Mouse (Mus musculus) forebrain, embryonic 10.5 days (tissue): Measurements from ENCODE around the gene Vwa3b. TPM values are rescaled to one million over a fixed set of nuclear protein-coding genes. Genes with fewer than 3 reads are reported as not detected.

Experiments
- DNase-seq: peaks from one replicate; pipeline ENCODE4 v3.0.0-alpha.2; 2017; ENCODE audit warnings: low spot score; ENCODE audit errors: extremely low spot score
- H3K27ac ChIP-seq: fragments of 300-500 bp; sonication (generic); 2 replicates; pipeline ENCODE4 v1.5.1; 2016; ENCODE audit warnings: mild to moderate bottlenecking
- H3K27me3 ChIP-seq: fragments of 300-500 bp; sonication (generic); 2 replicates; pipeline ENCODE4 v1.6.1; 2016; ENCODE audit warnings: mild to moderate bottlenecking; ENCODE audit not compliant: poor library complexity, severe bottlenecking
- H3K36me3 ChIP-seq: fragments of 300-500 bp; sonication (generic); replicated peaks from 2 replicates; pipeline ENCODE4 v1.6.1; 2016; ENCODE audit warnings: mild to moderate bottlenecking, moderate library complexity
- H3K4me1 ChIP-seq: fragments of 300-500 bp; sonication (generic); 2 replicates; pipeline ENCODE4 v1.6.1; 2016
- H3K4me3 ChIP-seq: fragments of 300-500 bp; sonication (generic); 2 replicates; pipeline ENCODE4 v1.5.1; 2016; ENCODE audit warnings: mild to moderate bottlenecking, moderate library complexity
- H3K9me3 ChIP-seq: fragments of 300-500 bp; sonication (generic); 2 replicates; pipeline ENCODE4 v1.6.1; 2016; ENCODE audit warnings: mild to moderate bottlenecking, moderate library complexity
- WGBS: fragments of 180-500 bp; shearing (Covaris S2); methylation state at CpG from one replicate; pipeline ENCODE4 v1.1.7; 2016; 5-methylcytosine and 5-hydroxymethylcytosine counted together
- polyA plus RNA-seq: library from polyadenylated mRNA; unstranded; fragments of >200 nt; fragmentation: Nextera tagmentation; extraction: Ambion mirVana; gene quantifications from 2 replicates; pipeline ENCODE4 v1.2.1, GENCODE M21; 2016

Gene Vwa3b
- polyA plus RNA-seq, 1 experiment from 2014 or later: 0.16 TPM

GRCm38 (mm10) chr1:37049159-37049558 is 22.8 kb downstream of the Vwa3b start:
- Histone ChIP-seq H3K4me3 (no peak overlapping the region), H3K27ac (no peak overlapping the region), H3K4me1 (no peaks in the 10 kb centered on the region), H3K27me3 (no peaks in the 10 kb centered on the region), H3K9me3 (0 out of 2 replicates have a peak, but pooled peaks cover 9% of the 10 kb centered on the region), H3K36me3 (no peaks in the 10 kb centered on the region)
- 62% methylated on average over 4 of the region's 4 CpGs for WGBS
- DNase-seq: no peak

DNA sequence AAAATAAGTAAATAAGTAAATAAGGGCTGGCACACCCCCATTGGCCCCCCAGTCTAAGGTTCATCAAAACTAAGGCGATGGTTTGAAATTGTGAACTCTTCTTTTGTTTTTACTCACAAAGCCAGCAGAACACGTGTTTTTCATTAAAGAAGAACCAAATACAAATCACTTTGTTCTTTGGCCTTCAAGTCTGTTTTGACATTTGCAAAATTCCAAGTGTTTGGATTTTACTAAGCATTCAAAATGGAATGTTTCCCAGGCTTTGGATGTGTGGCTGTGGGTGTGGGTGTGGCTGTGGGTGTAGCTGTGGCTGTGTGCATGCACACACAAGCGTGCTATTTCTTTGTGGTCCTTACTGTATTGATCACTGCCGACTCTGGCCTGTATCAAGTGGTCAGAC is 27.3 kb downstream of the Vwa3b start:
- 83% methylated on average over 4 of the region's 4 CpGs for WGBS
- DNase-seq: no peak

GRCm38 (mm10) chr1:37056831-37057561 is 30.6 kb downstream of the Vwa3b start:
- no peaks in the 10 kb centered on the region for H3K9me3 ChIP-seq
- no peak overlapping the region for H3K27ac ChIP-seq
- no peak for DNase-seq
- H3K4me1 ChIP-seq: no peaks in the 10 kb centered on the region
- no peak overlapping the region for H3K4me3 ChIP-seq
- no peaks in the 10 kb centered on the region for H3K27me3 ChIP-seq
- 87% methylated on average over 6 of the region's 6 CpGs for WGBS
- no peaks in the 10 kb centered on the region for H3K36me3 ChIP-seq

More for the DNA sequence above, 27.3 kb downstream of the Vwa3b start:
- H3K27ac ChIP-seq: no peak overlapping the region
- H3K9me3 ChIP-seq: no peaks in the 10 kb centered on the region
- no peak overlapping the region for H3K4me3 ChIP-seq
- H3K27me3 ChIP-seq: no peaks in the 10 kb centered on the region
- H3K4me1 ChIP-seq: no peaks in the 10 kb centered on the region
- no peaks in the 10 kb centered on the region for H3K36me3 ChIP-seq

DNA sequence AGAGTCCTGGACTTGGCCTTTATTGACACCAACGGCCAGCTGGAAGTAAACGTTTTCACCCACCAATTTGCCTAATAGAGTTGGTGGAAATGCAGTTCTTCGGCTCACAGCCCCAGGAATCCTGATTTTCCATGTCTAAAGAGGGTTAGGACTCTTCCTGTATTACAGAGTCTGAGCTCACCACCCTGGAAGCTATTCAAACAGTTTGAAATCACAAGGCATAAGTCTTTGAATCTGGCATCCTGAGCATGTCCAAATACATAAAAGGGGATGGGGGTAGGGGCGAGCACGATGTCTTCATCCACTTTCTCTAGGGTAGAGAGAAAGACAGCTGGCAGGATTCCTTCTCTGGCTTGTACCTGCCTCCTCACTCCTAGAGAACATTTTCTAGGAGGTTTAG is 34.5 kb downstream of the Vwa3b start:
- WGBS: 86% methylated on average over 5 of the region's 5 CpGs
- Histone ChIP-seq H3K9me3 (no peaks in the 10 kb centered on the region), H3K4me3 (no peak overlapping the region), H3K36me3 (no peaks in the 10 kb centered on the region), H3K27ac (no peak overlapping the region), H3K4me1 (no peaks in the 10 kb centered on the region), H3K27me3 (no peaks in the 10 kb centered on the region)
- no peak for DNase-seq

GRCm38 (mm10) chr1:37063053-37063452 is 36.7 kb downstream of the Vwa3b start:
- Histone ChIP-seq H3K9me3 (no peaks in the 10 kb centered on the region), H3K36me3 (no peaks in the 10 kb centered on the region), H3K4me3 (no peak overlapping the region), H3K4me1 (no peaks in the 10 kb centered on the region), H3K27me3 (no peaks in the 10 kb centered on the region), H3K27ac (no peak overlapping the region)
- no peak for DNase-seq
- WGBS: 87% methylated on average over 5 of the region's 5 CpGs

DNA sequence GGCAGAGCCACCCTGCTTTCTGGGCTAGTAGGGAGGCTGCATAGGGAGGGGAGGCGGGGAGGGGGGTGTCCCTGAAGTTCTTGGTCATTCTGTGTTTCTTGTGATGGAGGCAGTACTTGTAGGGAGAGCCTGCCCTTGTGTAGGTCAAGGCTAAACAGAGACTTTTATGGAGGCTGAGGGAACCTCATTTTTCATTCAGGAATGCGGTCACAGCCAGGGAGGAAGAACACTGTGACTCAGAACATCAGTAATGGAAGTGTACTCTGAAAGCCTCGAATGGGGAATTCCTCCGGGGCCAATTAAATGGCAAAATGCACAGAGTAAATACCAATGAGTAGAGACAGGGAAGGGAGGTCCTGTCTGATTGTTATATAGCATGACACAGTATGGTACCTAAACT is 37.4 kb downstream of the Vwa3b start:
- Histone ChIP-seq H3K27me3 (no peaks in the 10 kb centered on the region), H3K4me1 (no peaks in the 10 kb centered on the region), H3K36me3 (no peaks in the 10 kb centered on the region), H3K4me3 (no peak overlapping the region), H3K9me3 (no peaks in the 10 kb centered on the region), H3K27ac (no peak overlapping the region)
- no peak for DNase-seq
- 87% methylated on average over 4 of the region's 4 CpGs for WGBS

DNA sequence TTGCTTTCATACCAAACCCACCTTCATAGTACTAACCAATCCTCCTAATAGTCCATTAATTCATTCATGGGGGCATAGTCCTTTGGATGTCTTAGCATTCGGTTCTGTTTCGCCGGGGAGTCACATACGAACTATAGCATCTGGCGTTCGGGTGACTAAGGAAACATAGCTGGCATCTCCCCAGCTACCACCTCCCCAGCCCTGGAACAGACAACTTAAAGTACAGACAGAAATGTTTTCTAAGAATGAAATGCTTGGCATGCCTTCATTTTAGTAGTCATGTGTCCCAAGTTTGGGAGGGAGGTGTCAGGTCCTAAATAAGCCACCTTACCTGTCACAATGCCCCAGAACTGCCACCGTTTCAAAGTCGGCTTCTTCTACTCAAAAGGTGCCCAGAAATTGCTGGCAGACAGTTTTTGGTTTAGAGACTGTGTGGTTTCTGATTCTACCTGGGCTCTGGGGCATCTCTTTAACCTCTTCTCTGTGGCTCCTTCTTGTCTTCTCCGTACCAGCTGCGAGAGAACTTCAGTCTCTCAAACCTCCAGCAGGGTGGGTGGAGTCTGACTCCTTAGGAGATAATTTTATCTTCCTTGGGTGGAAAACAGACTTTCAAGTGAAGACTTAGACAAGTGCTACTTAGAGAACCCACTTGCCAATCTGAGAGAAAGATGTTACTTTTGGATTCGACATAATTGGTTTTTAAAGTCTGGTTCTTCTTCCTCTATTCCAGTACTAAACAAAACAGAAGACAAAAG is 39.4 kb downstream of the Vwa3b start:
- Histone ChIP-seq H3K27me3 (no peaks in the 10 kb centered on the region), H3K27ac (no peak overlapping the region), H3K4me1 (no peaks in the 10 kb centered on the region), H3K9me3 (no peaks in the 10 kb centered on the region), H3K36me3 (no peaks in the 10 kb centered on the region), H3K4me3 (no peak overlapping the region)
- no peak for DNase-seq
- WGBS: 93% methylated on average over 11 of the region's 11 CpGs

- Histone ChIP-seq H3K36me3 (no peaks in the 10 kb centered on the region), H3K9me3 (no peaks in the 10 kb centered on the region), H3K27me3 (no peaks in the 10 kb centered on the region), H3K4me1 (no peaks in the 10 kb centered on the region), H3K4me3 (no peak overlapping the region), H3K27ac (no peak overlapping the region)
- no peak for DNase-seq
- WGBS: 94% methylated on average over 7 of the region's 7 CpGs
Measured at GRCm38 (mm10) chr1:37075759-37076158, 49.4 kb downstream of the Vwa3b start.

GRCm38 (mm10) chr1:37077266-37077665 is 50.9 kb downstream of the Vwa3b start:
- Histone ChIP-seq H3K4me3 (no peak overlapping the region), H3K27ac (no peak overlapping the region), H3K27me3 (no peaks in the 10 kb centered on the region), H3K9me3 (no peaks in the 10 kb centered on the region), H3K36me3 (no peaks in the 10 kb centered on the region), H3K4me1 (0 out of 2 replicates have a peak, but pooled peaks cover 2% of the 10 kb centered on the region)
- no peak for DNase-seq
- WGBS: 91% methylated on average over 9 of the region's 9 CpGs

- Histone ChIP-seq H3K9me3 (no peaks in the 10 kb centered on the region), H3K4me1 (peaks cover 4% of the 10 kb centered on the region; the same call in 1 of the 2 replicates), H3K36me3 (no peaks in the 10 kb centered on the region), H3K27me3 (no peaks in the 10 kb centered on the region), H3K27ac (no peak overlapping the region), H3K4me3 (no peak overlapping the region)
- WGBS: 86% methylated on average over 14 of the region's 14 CpGs
- DNase-seq: no peak
Measured at GRCm38 (mm10) chr1:37077955-37078549, 51.7 kb downstream of the Vwa3b start.

- no peak for DNase-seq
- Histone ChIP-seq H3K4me3 (no peak overlapping the region), H3K36me3 (no peaks in the 10 kb centered on the region), H3K9me3 (no peaks in the 10 kb centered on the region), H3K27me3 (no peaks in the 10 kb centered on the region), H3K4me1 (peaks cover 7% of the 10 kb centered on the region; the same call in 1 of the 2 replicates), H3K27ac (no peak overlapping the region)
- 86% methylated on average over 4 of the region's 4 CpGs for WGBS
Measured at GRCm38 (mm10) chr1:37080442-37080841, 54.0 kb downstream of the Vwa3b start.

DNA sequence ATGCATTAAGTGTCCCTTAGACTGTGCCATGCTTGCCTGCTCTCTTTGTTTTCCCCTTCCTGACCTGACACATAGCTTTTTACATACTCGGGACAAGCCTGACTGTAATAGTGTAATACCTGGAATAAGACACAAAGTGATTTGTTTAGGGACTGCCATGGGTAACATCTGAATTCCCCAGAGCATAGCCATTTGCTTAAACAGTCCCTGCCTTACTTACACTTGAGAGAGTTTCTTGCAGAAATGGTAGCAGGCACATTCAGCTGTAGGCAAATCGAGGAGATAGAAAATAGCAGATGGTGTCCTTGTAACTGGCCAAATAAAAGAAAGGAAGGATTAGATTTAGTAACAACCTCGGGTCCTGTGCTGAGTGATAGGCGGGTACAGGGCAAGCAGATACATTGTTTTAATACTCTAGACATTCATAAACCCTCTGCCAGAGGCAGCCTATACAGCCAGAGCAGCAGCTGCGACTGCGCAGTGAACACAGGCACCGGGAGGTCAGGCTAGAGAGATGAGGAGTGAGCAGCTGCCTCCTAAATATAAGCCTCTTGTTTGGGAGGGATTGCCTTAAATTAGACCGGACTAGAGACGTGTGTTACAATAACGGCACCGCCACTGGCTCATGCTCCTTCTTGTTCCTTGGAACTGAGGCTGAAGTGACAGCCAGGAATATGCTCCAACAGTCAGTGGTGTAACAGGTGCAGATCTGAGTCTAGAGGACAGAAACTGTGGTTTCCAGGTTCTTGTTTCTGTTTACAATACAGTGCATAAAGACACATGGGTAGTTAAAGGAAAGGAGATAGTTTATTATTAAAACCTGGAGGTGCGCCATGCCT is 55.2 kb downstream of the Vwa3b start:
- Histone ChIP-seq H3K27me3 (no peaks in the 10 kb centered on the region), H3K4me3 (no peak overlapping the region), H3K27ac (peak overlapping the region; percentile 56; the same call in 1 of the 2 replicates), H3K4me1 (peaks cover 7% of the 10 kb centered on the region; the same call in 1 of the 2 replicates), H3K9me3 (no peaks in the 10 kb centered on the region), H3K36me3 (no peaks in the 10 kb centered on the region)
- 82% methylated on average over 12 of the region's 12 CpGs for WGBS
- DNase-seq: no peak
